Mouse (Mus musculus) lung, postnatal 0 days (tissue): ENCODE results near the gene Gm38392.
"Not testable (repeated sequence)": the region's sequence is repeated elsewhere in the genome, so short reads cannot be mapped to it uniquely, and the experiment has no call there.

Experiments
- CTCF ChIP-seq: IDR thresholded peaks from 2 replicates; pipeline ENCODE4 v1.5.1; 2016; ENCODE audit warnings: antibody characterized with exemption, mild to moderate bottlenecking
- EP300 ChIP-seq: IDR thresholded peaks from 2 replicates; pipeline ENCODE4 v1.6.1; 2016; ENCODE audit warnings: antibody characterized with exemption, mild to moderate bottlenecking, control low read depth

DNA sequence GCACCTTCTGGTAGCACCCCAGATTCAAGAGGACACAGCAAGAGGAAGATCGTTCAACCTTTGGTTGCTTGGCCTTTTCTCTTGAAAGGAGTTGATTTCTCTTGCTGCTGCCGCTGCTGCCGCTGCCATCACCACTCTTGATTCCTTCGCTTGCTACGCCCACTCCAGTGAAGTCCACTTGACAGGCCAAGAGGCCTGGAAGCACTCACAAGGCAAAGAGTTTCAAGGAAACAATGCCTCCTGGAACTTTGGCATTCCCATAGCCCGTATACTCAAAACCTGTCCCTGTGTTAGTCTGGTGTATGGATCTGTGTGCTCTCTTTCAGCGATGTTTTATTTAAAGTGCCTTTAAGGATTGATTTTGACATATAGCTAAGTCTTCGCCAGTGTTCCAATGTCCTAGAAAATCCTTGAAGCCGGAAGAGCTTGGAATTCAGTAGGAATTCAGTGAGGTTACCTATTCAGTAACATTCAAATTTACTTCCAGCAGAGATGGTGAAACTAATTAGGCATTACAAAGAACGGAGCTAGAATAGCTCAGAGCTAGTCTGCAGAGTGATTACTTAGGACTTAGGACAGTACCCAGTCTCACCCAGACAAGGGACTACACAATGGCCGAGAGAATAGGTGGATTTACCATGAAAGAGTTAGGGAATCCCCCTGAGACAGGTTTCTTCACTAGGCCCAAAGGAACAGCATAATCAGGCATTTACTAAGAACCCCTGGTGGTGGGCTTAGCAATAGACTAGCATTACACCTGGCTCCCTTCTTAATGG lies 5.7 kb downstream of the Gm38392 start:
- peak; percentile 76 for TF ChIP-seq EP300
- not testable (repeated sequence) for TF ChIP-seq CTCF
